Mouse (Mus musculus): ENCODE measurements at regions not wholly inside any gene's neighbourhood (a gene's known extent, or its start where the extent isn't known, plus 50 kb on each side); places are given as distances from the start of the nearest gene placed in this dataset.

- DNase-seq (ENCODE audit: low spot score in 2 of 2) = no peak
Observed at GRCm38 (mm10) chr8:10869866-10870265, 138.4 kb downstream of the Irs2 start.

- no peak for DNase-seq (ENCODE audit: low spot score in 2 of 2)
Observed at GRCm38 (mm10) chr8:10866696-10867395, 141.4 kb downstream of the Irs2 start.

GRCm38 (mm10) chr8:10865941-10866513, 142.2 kb downstream of the Irs2 start:
- no peak for DNase-seq (ENCODE audit: low spot score in 2 of 2)

DNA sequence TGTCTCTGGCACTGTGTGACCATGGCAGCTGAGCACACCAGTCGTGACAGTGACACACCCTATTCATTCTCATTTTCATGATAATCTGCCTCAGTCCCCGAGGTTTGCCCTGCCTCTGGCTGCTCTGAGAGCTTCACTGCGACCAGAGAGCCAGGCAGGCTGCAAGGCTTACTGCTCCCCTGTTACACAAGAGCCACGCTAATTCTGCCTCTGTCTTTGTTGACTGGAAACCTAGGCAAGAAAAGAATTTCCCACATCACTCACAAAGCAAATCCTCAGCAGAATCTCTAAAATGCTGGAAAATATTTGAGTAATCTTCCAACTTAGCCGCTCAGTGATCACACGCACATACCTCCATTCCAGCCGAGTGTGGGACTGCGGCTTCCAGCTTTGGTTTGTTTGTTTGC, 142.8 kb downstream of the Irs2 start:
- DNase-seq (ENCODE audit: low spot score in 2 of 2) = no peak

DNA sequence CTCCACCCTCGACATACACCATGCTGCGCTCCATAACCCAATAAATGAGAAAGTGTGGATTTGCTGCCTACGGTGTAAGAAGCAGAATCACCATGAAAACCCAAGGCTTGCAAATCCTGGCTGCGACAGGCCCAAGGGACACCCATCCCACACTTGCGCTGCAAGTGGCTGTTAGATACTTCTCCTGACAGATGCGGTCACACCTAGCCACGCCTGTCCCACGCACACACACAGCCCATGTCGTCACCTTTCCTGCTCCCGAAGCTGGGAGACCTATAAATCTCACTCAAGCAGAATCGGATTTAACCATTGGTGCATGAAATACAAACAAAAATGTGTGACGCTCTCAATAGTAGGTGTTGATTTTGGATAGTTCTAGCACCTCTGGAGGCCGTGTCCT, 145.8 kb downstream of the Irs2 start:
- DNase-seq (ENCODE audit: low spot score in 2 of 2) = no peak

GRCm38 (mm10) chr8:10860810-10861209, 147.4 kb downstream of the Irs2 start:
- DNase-seq (ENCODE audit: low spot score in 2 of 2) = no peak

GRCm38 (mm10) chr8:10857874-10858273, 150.4 kb downstream of the Irs2 start:
- DNase-seq (ENCODE audit: low spot score in 2 of 2) = no peak

DNA sequence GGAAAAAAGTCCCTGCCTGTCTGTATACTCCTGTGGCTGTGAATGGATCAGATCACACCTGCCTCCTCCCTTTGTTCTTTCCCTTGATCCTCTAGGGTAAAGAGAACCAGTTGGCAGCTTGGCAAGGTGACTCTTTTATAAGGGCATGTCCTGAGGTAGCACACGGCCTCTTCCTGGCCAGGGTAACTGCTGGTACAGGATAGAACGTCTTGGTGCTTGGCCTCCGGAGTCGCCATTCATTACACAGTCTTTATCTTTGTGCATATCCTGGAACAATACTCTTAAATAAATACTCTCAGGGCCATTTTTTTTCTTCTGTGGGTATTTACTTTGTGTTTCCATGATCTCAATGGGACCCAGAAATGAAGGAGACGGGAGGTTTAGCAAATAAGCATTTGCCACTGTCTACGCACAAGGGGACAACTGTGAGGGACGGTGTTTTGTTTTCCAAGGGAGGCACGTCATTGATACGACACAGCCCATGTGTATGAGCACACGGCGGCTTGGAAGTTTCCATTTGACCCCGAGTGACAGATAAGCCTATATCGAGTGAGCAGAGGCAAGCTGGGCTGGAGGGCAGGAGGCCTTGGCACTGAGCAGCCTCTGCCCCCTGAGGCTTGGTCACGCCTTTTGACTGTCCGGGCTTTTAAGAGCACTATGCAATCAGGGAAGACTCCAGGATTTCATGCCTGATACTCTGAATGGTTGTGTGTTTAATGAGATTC, 151.1 kb downstream of the Irs2 start:
- DNase-seq (ENCODE audit: low spot score in 2 of 2) = no peak

DNA sequence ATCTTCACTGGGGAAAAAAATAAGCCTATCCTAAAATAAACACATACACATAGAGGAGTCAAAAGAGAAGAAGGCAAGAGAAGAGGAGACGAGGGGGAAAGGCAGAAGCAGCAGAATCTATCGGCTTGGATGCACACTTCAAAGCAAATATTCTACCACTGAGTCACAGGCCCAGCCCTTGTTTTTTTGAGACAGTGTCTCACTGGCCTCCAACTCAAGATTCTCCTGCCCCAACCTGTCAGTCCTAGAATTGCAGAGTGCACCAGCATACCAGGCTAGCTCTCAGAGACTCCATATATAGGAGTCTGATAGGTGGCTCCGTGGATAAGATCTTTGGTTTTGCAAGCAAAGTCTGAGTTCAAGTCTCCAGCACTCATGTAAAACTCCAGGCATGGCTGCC, 152.6 kb downstream of the Irs2 start:
- DNase-seq (ENCODE audit: low spot score in 2 of 2) = no peak

- no peak for DNase-seq (ENCODE audit: low spot score in 2 of 2)
Observed at GRCm38 (mm10) chr8:10855131-10855530, 153.1 kb downstream of the Irs2 start.

- DNase-seq (ENCODE audit: low spot score in 2 of 2) = no peak
Observed at GRCm38 (mm10) chr8:10854600-10854999, 153.7 kb downstream of the Irs2 start.

DNA sequence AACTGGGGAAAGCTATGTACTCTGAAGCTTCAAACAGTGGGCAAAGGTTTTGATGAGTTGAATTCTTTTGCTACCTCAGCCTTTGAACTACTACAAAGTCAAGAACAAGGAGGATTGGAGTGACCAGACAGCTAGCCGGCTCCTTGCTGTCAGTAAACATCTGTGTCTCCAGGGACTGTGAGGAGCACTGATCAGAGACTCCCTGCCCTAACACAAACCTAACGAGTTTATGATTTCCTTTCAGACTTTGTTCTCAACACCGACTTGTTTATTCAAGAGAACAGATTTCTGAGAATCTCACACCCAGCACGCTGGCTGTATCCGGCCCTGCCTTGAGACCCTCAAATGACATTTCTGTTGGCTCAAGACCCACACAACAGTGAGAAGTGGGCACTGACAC, 154.4 kb downstream of the Irs2 start:
- DNase-seq (ENCODE audit: low spot score in 2 of 2) = no peak

GRCm38 (mm10) chr8:10849916-10850315, 158.3 kb downstream of the Irs2 start:
- DNase-seq (ENCODE audit: low spot score in 2 of 2) = no peak

GRCm38 (mm10) chr8:10845607-10846006, 162.7 kb downstream of the Irs2 start:
- no peak for DNase-seq (ENCODE audit: low spot score in 2 of 2)

- DNase-seq (ENCODE audit: low spot score in 2 of 2) = no peak
Observed at GRCm38 (mm10) chr8:10840853-10841531, 167.3 kb downstream of the Irs2 start.

DNA sequence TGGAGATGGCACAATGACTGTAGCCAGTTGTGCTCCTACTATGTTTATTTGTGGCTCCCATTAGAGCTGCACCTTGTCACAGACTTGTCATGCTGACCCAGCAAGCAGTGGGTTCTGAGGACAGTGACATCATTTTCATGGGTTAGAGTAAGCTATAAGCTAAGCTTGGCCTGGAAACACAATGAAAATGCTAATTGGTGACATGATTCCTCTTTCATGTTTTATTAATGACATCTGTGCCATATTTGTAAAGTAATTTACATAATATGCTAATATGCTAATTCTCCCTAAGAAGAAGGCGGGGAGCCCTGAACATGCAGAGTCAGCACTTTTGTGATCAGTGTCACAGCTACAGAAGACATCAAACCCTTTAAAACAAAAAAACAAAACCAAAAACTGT, 168.2 kb downstream of the Irs2 start:
- no peak for DNase-seq (ENCODE audit: low spot score in 2 of 2)

DNA sequence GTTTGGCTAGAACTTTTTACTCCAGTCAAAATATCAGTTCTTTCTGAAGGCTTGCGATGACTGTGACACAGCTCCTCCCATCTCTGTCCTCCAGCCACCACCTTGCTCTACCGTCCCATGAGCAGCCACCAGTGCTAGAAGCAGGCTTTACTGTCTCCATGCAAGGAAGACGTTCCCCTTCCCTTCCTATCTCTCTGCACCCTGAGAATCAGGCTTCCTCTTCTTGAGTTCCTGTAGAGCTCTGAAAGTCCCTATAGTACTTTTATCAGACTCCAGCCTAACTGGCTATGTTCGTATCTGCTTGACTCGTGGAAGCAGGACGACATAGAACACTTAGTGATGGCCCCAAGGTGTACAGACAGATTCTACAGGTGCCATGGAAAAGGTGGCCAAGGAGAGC, 173.2 kb downstream of the Irs2 start:
- no peak for DNase-seq (ENCODE audit: low spot score in 2 of 2)

DNA sequence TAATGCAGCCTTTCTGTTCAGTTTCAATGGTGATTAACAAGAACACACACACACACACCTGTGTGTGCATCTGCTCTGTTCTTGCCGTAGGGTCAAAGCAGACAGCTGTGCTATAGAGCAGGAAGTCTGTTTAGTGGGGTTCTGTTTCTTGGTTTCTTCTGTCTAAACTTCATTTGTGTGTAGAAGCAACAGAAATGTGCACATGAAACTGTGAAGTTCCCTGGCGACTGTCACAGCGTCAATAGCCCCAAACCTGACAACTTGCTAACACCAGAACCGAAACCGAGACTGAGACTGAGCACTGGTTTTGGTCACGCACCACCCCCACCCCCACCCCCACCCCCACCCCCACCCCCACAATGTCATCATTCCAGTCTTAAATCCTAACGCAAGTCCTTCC, 176.4 kb downstream of the Irs2 start:
- DNase-seq (ENCODE audit: low spot score in 2 of 2) = no peak

- no peak for DNase-seq (ENCODE audit: low spot score in 2 of 2)
Observed at GRCm38 (mm10) chr8:10831277-10831676, 177.0 kb downstream of the Irs2 start.

- DNase-seq (ENCODE audit: low spot score in 2 of 2) = no peak
Observed at GRCm38 (mm10) chr8:10830835-10831234, 177.4 kb downstream of the Irs2 start.

- DNase-seq (ENCODE audit: low spot score in 2 of 2) = no peak
Observed at GRCm38 (mm10) chr8:10828580-10828979, 179.7 kb downstream of the Irs2 start.

GRCm38 (mm10) chr8:10827560-10827959, 180.7 kb downstream of the Irs2 start:
- DNase-seq (ENCODE audit: low spot score in 2 of 2) = no peak

DNA sequence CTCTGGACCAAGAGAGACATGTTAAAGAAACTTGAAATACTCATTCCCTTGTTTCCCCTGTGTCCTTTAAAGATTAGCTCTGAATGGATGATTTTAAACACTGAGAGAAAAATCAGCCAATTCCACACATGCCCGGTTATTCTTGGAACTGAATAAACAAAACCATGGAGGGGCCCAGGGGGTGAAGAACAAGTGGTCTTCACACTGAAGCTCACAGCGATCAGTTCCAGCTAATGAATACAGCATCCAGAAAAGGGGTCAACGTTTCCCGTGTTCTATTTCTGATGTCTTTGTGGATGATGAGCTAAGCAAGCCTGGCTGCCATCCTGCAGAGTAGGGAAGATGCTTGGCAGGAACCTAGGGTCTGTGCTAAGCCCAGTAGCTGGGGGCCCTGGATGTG, 182.3 kb downstream of the Irs2 start:
- DNase-seq (ENCODE audit: low spot score in 2 of 2) = no peak
